Mouse (Mus musculus) stomach, postnatal 0 days (tissue): ENCODE measurements around the gene Aar2.

Experiments
- CTCF ChIP-seq: IDR thresholded peaks from 2 replicates; pipeline ENCODE4 v1.5.1; 2016; ENCODE audit warnings: antibody characterized with exemption, low read depth, mild to moderate bottlenecking, moderate library complexity
- EP300 ChIP-seq: optimal IDR thresholded peaks from 2 replicates; pipeline ENCODE3; 2016; ENCODE audit warnings: antibody characterized with exemption

DNA sequence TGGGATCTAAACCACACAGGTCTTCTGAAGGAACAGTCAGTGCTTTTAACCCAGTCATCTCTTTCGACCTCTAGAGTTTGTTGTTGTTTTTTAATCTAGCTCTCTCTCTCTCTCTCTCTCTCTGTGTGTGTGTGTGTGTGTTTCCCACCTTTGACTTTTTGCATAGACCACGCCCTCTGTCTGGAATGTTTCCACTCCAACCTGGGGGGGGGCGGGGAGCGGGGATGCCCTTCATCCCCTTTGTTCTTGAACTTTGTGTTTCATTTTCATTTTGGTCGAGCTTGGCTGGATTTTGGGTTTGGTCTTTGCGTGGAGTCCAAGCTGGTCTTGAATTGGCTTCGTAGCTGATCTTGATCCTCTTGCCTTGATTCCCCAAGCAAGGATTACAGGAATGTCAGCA lies 55.2 kb downstream of the Aar2 start:
- TF ChIP-seq CTCF (no peak), EP300 (no peak)
